18 mouse cellular contexts compared by ENCODE assay signal in genomic region chr6:118908176-118908575, GRCm38 (mm10).
"Had no signal": no experiment of that assay in that cellular context is flagged by ENCODE, and none has a peak within 500 bp of the region (broad histone marks: within the 10 kb centered on the region; RNA-seq: fewer than 3 reads in every experiment).

No protein-coding gene starts in this region.

- H3K9ac ChIP-seq: liver, postnatal 0 days; lung, embryonic 14.5 days; midbrain, embryonic 12.5 days; neural tube, embryonic 13.5 days had no signal

- ATAC-seq: liver, postnatal 0 days; midbrain, embryonic 16.5 days had no signal

- H3K4me3 ChIP-seq: midbrain, embryonic 10.5 days; midbrain, embryonic 12.5 days; myocyte; neural tube, embryonic 13.5 days had no signal

- H3K4me2 ChIP-seq: lung, embryonic 14.5 days; midbrain, embryonic 12.5 days; neural tube, embryonic 13.5 days had no signal

- DNase-seq: liver, postnatal 0 days; lung, embryonic 14.5 days; lung, postnatal 10 days; lung, postnatal 4 days; midbrain, embryonic 14.5 days; retina, postnatal 1 day; right cerebral cortex, adult 18-20 months; right cerebral cortex, postnatal 25 days; right cerebral cortex, postnatal 4 days; spleen, adult 18-20 months; thymus, adult 18-20 months; thymus, postnatal 14 days; thymus, postnatal 36 days had no signal

- H3K27ac ChIP-seq: midbrain, embryonic 10.5 days; midbrain, embryonic 12.5 days; neural tube, embryonic 13.5 days had no signal

- H3K36me3 ChIP-seq: midbrain, embryonic 10.5 days; midbrain, embryonic 12.5 days; neural tube, embryonic 13.5 days had no signal

- H3K27me3 ChIP-seq: midbrain, embryonic 12.5 days; neural tube, embryonic 13.5 days had no signal

- H3K9me3 ChIP-seq: midbrain, embryonic 10.5 days; midbrain, embryonic 12.5 days; neural tube, embryonic 13.5 days had no signal
